Mouse (Mus musculus) cerebellum, adult 9-11 months (tissue): Measurements from ENCODE around the gene Syap1.

Experiments used
- DNase-seq: peaks from one replicate; pipeline ENCODE4 v3.0.0; 2022

Syap1 gene

DNA sequence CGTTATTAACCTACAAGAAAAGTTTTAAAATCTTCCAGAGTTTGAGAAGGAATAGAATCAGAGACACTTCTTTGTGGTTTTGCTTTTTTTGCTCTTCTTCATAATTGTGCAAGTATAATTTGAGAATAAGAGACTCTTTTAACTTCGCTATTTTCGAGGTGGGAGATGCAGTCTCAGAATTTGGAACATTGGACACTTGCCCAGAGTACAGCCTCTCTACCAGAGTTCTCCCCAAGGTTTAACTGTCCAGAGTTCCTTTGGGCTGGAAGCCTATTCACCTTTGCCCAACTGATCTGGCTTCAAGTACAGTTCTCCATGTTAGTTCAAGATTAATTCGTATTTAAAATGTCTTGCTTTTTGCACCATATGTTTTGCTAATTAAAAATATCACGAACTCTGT, 58.5 kb downstream of the Syap1 start:
- no peak for DNase-seq

DNA sequence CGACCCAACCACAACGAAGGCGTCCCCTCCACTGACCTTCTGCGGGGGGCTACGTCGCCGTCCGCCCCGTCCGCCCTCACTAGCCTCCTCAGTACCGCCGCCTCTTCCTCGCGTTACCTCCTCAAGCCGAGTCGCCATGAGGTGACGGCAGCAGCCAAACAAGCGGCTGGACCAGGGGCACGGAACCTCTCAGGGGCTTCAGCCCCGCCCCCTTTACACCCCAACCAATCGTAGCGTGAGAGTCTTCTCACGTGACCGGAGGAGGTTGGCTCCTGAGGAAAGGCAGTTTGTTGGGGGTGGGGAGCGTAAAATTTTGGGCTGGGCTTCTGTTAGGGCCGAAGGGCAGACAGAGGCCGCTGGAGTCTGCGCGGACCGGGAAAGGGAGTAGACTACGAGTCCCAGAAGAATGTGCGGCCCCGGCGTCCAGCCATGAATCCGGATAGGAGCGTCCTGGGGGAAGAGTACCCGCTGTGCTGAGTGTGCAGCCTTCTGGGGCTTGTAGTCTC, 59.0 kb downstream of the Syap1 start, which contains the start of gene Txlng:
Gene Txlng, minus strand, starts transcription at position 252 of the 506 bp plus-strand sequence.
- DNase-seq: peak; percentile 99

DNA sequence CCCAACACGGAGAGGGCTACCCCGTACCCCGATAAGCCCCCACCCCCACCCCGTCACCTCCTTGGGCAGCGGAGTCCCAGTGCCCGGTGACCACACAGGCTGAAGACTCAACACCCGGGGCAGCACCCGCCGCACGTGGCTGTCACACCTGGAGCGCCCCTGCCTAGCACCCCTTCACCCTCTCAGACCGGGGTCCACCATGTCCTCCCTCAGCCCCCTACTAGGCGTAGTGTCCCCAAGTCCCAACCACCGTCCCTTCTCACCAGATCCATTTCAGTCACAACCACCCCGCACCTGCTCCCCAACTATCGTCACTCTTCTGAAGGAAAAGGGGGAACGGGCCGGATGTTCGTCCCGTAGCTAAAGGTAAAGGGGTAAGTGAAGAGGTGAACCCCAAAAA, 59.5 kb downstream of the Syap1 start:
- no peak for DNase-seq

DNA sequence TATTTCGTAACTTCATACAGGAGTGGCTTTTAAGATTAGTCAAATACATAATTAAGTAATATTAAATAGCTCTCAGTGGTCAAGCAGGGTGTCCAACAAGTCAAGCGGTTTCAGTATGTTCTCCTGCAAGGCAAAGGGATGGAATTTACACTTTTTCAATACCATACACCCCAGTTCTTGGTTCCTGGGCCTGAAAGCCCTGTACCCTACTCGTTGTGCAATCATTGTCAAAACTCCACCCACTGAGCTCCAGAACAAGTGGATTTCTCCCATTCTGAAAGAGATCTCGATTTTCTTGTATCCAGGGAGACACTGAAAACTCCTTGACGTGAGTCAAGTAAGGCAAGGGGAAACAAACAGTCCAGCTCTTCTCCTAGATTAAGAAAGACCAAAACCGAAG, 60.2 kb downstream of the Syap1 start:
- no peak for DNase-seq
